Mouse (Mus musculus): ENCODE data around the gene Cox6b1. TPM values are rescaled to one million over a fixed set of nuclear protein-coding genes. Genes with fewer than 3 reads are reported as not detected.

Gene Cox6b1
- polyA plus RNA-seq, 1 experiment from 2014 or later = 924 TPM

DNA sequence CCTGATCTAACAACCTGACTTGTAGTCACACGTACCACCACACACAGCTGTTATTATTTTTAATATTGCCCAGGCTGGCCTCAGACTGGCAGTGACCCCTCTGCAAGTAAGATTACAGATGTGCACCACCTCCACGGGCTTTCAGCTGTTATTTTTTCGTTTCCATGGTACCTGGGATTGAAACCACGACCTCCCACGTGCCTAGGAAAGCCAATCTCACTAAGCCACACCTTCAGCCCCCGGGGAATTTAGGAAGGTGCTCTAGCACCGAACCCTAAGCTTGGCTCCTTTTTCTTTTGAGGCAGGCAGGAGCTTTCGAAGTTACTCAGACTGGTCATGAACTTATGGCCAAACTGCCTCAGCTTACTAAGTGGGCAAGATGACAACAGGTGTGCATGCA is 21.5 kb downstream of the Cox6b1 start:
- no peak for DNase-seq (ENCODE audit: low spot score)
- H3K4me3 ChIP-seq = no peak overlapping the region
- no peaks in the 10 kb centered on the region for H3K27me3 ChIP-seq (ENCODE audit: insufficient read depth, poor library complexity, severe bottlenecking)
- no peak overlapping the region for H3K27ac ChIP-seq
- 64% methylated on average over 8 of the region's 8 CpGs for WGBS
- H3K9me3 ChIP-seq = no peaks in the 10 kb centered on the region
- no peaks in the 10 kb centered on the region for H3K36me3 ChIP-seq
- peaks cover 19% of the 10 kb centered on the region for H3K4me1 ChIP-seq (replicated peaks)

DNA sequence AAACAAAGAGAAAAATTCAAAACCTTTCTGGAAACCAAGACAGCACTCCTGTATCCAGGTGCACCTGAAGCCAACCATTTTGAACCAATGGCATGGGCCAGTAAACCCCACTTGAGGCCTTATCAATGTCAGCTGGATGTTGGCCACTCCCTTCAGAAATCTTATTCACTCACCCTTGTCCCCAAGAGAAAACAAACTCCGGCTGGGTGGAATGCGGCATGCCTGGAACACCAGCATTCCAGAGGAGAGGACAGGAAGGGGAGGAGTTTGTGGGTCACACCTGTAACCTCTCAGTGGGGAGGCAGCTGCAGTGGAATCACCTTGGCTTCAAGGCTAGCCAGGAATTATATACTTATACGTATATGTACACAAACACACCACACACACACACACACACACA is 23.4 kb downstream of the Cox6b1 start:
- Histone ChIP-seq H3K36me3 (no peaks in the 10 kb centered on the region), H3K27ac (no peak overlapping the region), H3K4me3 (no peak overlapping the region), H3K9me3 (no peaks in the 10 kb centered on the region), H3K4me1 (replicated peaks) (peaks cover 14% of the 10 kb centered on the region), H3K27me3 (ENCODE audit: insufficient read depth, poor library complexity, severe bottlenecking) (no peaks in the 10 kb centered on the region)
- peak; percentile 20 for DNase-seq (ENCODE audit: low spot score)
- WGBS = 41% methylated on average over 3 of the region's 3 CpGs

DNA sequence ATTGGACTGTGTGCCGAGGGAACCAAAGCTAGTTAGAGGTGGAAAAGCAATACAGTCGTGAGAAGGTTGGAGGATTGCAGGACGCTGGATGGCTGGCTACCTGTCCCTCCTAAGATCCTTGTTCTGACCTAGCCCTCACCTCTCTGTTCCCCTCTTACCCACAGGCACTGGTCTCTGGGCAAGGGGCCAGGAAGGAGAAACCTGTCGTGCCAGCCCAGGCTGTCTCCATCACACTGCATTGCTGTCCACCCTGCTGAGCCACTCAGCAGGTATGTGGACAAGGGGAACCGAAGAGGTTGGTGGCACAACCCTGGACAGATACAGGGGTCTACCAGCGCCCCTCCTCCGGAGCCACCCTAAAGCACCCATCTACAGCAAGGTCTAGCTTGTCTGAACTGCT is 25.3 kb downstream of the Cox6b1 start:
- no peak overlapping the region; the same call in 1 of the 2 replicates for H3K4me3 ChIP-seq
- no peak for DNase-seq (ENCODE audit: low spot score)
- H3K36me3 ChIP-seq = no peaks in the 10 kb centered on the region
- WGBS = 80% methylated on average over 7 of the region's 7 CpGs
- no peaks in the 10 kb centered on the region for H3K9me3 ChIP-seq
- peaks cover 14% of the 10 kb centered on the region for H3K4me1 ChIP-seq (replicated peaks)
- H3K27ac ChIP-seq = no peak overlapping the region
- no peaks in the 10 kb centered on the region for H3K27me3 ChIP-seq (ENCODE audit: insufficient read depth, poor library complexity, severe bottlenecking)

DNA sequence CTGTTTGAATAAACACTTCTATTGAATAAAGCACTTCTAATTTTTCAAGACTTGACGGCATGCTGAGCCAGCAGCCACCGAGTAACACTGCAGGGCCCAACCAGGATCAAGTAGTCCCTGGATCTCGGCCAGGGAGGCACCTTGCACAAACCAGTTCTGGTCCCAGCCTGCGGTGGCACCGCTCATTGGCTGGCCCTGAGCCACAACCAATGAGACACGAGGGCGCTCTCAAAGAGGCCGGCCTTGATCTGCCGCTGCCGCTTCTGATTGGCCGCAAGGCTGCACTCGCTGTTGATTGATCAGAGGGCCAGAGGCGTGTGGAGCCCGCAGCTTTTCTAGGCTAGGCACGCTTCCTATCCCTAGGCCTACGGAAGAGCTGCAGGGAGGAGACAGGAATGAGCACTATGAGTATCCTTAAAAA is 26.0 kb downstream of the Cox6b1 start:
- Histone ChIP-seq H3K27ac (no peak overlapping the region; the same call in 1 of the 2 replicates), H3K4me1 (replicated peaks) (peaks cover 17% of the 10 kb centered on the region), H3K4me3 (peak overlapping the region; percentile 20), H3K9me3 (no peaks in the 10 kb centered on the region), H3K27me3 (ENCODE audit: insufficient read depth, poor library complexity, severe bottlenecking) (no peaks in the 10 kb centered on the region), H3K36me3 (no peaks in the 10 kb centered on the region)
- WGBS = 3% methylated on average over 16 of the region's 16 CpGs
- DNase-seq (ENCODE audit: low spot score) = peak; percentile 84

DNA sequence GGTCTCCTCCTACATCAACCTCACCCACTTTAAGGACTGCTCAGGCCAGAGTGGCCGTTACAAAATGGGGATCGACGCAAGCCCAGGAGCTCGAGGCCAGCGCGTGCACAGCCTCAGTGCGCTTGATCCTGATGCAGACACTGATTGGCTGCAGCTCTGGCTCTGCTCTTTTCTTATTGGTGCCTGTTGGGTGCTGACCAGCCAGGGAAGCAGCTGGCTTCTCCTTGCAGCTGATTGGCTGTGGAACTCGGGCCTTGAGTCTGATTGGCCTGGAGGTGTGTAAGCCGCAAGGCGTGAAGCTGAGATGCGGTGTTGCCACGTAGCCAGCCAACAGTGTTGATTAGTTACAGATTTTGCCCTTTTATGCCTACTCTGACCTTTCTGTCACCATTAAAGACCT is 27.2 kb downstream of the Cox6b1 start, which contains the start of gene Zbtb32:
Gene Zbtb32 (minus strand): TSS at position 124 of the 400 bp plus-strand sequence.
- no peaks in the 10 kb centered on the region for H3K27me3 ChIP-seq (ENCODE audit: insufficient read depth, poor library complexity, severe bottlenecking)
- no peak within 1 kb of the TSS; the same call in 1 of the 2 replicates for H3K27ac ChIP-seq
- H3K4me1 ChIP-seq (replicated peaks) = peaks cover 20% of the 10 kb centered on the region
- no peaks in the 10 kb centered on the region for H3K9me3 ChIP-seq
- peak within 1 kb of the TSS; percentile 20 for H3K4me3 ChIP-seq
- 94% methylated on average over 12 of the region's 12 CpGs for WGBS
- DNase-seq (ENCODE audit: low spot score) = no peak
- no peaks in the 10 kb centered on the region for H3K36me3 ChIP-seq

DNA sequence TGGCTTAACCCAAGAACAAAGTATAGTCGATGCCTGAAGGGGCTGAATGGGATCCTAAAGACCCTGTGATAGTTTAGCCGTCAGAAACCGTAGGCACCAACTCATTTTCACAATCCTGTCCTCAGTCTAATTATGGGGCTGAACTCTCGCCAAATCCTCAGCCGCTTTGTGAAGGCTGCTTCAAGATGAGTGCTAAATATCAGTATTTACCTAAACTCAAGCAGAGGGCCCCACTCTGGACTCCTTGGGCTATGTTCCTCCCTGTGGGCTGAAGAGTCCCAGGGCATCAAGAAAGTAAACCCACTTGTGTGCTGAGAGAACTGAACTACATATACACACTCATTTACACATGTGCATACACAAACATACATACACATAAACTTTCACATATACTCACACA is 29.1 kb downstream of the Cox6b1 start:
- Histone ChIP-seq H3K27me3 (ENCODE audit: insufficient read depth, poor library complexity, severe bottlenecking) (no peaks in the 10 kb centered on the region), H3K4me3 (no peak overlapping the region), H3K36me3 (no peaks in the 10 kb centered on the region), H3K27ac (no peak overlapping the region), H3K4me1 (replicated peaks) (peaks cover 24% of the 10 kb centered on the region), H3K9me3 (no peaks in the 10 kb centered on the region)
- WGBS = 83% methylated on average over 5 of the region's 5 CpGs
- no peak for DNase-seq (ENCODE audit: low spot score)

DNA sequence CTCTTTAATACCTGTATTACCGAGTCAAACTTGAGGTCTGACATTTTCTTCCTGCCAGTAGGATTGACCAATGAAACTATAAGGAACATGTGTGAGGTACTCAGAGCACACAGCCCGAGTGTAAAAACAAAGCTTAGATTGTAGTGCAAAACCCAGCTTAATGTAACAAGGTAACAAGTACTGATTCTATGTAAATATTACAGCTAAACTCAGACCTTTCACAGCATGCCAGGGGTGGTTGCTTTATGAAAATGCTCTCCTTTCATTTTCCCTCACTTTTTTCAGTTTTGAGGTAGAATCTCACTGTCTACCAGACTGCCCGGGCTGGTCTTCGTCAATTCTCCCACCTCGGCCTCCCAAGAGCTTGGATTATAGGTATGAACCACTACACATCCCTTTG is 29.9 kb downstream of the Cox6b1 start:
- Histone ChIP-seq H3K36me3 (no peaks in the 10 kb centered on the region), H3K27me3 (ENCODE audit: insufficient read depth, poor library complexity, severe bottlenecking) (no peaks in the 10 kb centered on the region), H3K4me1 (replicated peaks) (peaks cover 24% of the 10 kb centered on the region), H3K4me3 (no peak overlapping the region), H3K9me3 (no peaks in the 10 kb centered on the region), H3K27ac (no peak overlapping the region)
- 84% methylated on average over 5 of the region's 5 CpGs for WGBS
- DNase-seq (ENCODE audit: low spot score) = no peak

DNA sequence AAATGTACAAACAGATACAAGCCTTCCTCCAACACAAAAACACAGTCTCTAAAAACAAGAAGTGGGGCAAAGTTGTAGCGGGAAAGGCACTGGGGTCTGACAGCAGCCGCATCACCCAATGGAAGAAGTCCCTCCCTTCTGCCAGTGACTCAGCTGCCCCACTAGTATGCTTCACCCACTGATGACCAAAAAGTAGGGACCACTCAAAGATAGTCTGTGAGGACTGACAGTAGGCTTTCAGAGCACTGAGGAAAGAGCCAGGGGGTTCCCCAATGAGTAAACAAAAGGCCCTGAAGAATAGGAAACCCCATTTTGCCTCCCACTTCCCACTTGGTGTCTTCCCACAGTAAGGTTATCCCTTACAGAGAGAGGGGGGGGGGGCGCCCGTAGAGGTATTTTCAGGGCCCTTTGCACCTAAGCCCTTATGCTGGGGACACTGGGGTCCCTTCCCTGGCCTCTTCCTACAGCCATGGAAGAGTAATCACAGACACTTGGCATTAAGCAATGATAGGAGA is 31.4 kb downstream of the Cox6b1 start:
- H3K27ac ChIP-seq = no peak overlapping the region
- peaks cover 21% of the 10 kb centered on the region for H3K4me1 ChIP-seq (replicated peaks)
- no peaks in the 10 kb centered on the region for H3K27me3 ChIP-seq (ENCODE audit: insufficient read depth, poor library complexity, severe bottlenecking)
- H3K4me3 ChIP-seq = no peak overlapping the region
- H3K9me3 ChIP-seq = no peaks in the 10 kb centered on the region
- no peak for DNase-seq (ENCODE audit: low spot score)
- whole genome bisulfite sequencing = 70% methylated on average over 4 of the region's 4 CpGs
- no peaks in the 10 kb centered on the region for H3K36me3 ChIP-seq

DNA sequence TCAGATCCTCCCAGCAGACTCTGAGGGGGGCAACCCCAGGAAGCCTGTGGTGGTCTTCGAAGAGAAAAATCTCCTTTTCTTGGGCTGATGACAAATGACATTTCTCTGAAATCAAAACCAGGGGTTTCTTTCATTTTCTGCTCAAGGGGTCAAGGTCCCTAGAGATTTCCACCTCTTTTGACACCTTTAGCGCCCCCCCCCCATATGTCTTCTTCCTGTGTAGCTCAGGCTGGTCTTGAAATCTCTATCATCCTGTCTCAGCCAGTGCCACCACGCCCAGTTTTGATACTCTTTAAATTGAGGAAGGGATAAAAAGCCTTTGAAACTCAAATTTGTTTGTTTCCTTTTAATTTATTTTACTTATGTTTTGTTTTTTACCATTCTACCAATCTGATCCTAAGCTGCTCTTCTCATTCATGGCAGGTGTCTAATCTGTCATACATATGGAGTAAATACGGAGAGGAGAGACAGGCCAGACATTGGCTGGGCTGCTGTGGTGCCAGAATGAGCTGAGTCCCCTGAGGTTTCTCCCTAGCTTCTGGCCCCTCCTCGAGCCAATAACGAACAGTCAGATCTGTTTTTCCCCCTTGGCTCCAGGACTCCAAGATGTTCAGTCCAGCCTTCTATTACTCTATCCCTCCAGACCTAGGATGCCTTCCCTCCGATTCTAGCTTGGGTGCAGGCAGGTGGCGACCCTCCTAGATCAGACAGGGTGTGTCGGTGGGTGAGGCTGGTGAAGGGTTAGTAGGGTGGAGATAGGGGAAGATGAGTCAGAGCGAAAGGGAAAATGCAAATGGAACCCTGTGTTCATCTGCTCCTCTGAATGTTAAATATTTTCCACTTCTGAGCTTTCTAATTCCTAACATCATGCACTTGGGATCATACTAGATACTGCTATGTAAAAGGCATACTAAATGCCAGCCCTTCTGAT is 32.1 kb downstream of the Cox6b1 start:
- no peak overlapping the region for H3K4me3 ChIP-seq
- no peak overlapping the region for H3K27ac ChIP-seq
- no peaks in the 10 kb centered on the region for H3K36me3 ChIP-seq
- WGBS = 79% methylated on average over 10 of the region's 10 CpGs
- DNase-seq (ENCODE audit: low spot score) = no peak
- H3K27me3 ChIP-seq (ENCODE audit: insufficient read depth, poor library complexity, severe bottlenecking) = no peaks in the 10 kb centered on the region
- H3K9me3 ChIP-seq = no peaks in the 10 kb centered on the region
- H3K4me1 ChIP-seq (replicated peaks) = peaks cover 19% of the 10 kb centered on the region

DNA sequence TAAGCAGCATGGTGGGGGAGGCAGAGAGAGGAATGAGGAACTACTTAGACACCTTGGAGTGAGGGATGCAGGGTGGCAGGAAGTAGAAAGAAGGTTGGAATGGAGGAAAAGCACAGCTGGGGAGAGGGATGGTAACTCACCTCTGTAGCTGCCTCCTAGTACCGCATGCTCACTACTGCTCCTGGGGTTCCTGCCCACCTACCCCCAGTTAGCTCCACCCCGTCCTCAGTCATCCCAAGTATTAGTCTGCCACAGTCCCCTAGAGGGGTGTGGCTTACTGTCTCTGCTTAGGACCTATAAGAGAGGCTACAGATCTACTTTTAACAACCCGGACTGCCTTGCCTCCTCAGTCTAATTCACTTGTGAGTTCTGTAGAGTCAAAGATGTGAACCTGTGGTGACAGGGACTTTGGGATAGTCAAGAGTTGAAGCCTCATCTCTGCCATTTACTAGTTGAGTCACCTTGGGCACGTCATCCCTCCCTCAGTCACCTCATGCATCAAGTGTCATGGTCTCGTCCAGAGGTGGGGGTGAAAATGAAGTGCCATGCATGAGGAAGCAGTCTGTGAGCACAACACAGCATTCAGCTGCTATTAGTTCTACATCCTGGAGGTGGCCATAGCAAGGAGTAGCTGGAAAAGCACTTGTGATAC is 33.1 kb downstream of the Cox6b1 start:
- H3K27ac ChIP-seq = no peak overlapping the region
- H3K27me3 ChIP-seq (ENCODE audit: insufficient read depth, poor library complexity, severe bottlenecking) = no peaks in the 10 kb centered on the region
- H3K9me3 ChIP-seq = no peaks in the 10 kb centered on the region
- no peak overlapping the region for H3K4me3 ChIP-seq
- no peak for DNase-seq (ENCODE audit: low spot score)
- 56% methylated on average over 5 of the region's 5 CpGs for WGBS
- H3K4me1 ChIP-seq (replicated peaks) = peaks cover 23% of the 10 kb centered on the region
- H3K36me3 ChIP-seq = no peaks in the 10 kb centered on the region

DNA sequence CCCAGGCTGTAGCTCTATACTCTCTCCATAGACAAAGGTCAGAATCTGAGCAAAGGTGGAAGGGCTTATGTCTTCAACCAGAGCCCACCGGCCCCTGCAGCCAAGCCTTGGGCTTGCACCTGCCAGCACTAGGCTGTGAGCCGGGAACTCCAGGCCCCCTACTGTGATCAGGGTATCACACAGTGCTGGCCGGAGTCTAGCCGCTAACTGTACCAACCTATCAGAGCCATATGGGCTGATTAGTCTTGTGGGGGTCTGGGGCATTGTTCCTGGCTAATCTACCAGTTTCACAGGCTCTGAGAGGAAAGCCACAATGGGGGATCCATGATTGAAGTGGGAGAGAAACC is 34.4 kb downstream of the Cox6b1 start:
- Histone ChIP-seq H3K4me3 (no peak overlapping the region), H3K4me1 (replicated peaks) (peaks cover 36% of the 10 kb centered on the region), H3K36me3 (peaks cover 5% of the 10 kb centered on the region), H3K27me3 (ENCODE audit: insufficient read depth, poor library complexity, severe bottlenecking) (no peaks in the 10 kb centered on the region), H3K9me3 (no peaks in the 10 kb centered on the region), H3K27ac (peak overlapping the region; percentile 23; the same call in 1 of the 2 replicates)
- WGBS = 52% methylated on average over 4 of the region's 4 CpGs
- DNase-seq (ENCODE audit: low spot score) = no peak

DNA sequence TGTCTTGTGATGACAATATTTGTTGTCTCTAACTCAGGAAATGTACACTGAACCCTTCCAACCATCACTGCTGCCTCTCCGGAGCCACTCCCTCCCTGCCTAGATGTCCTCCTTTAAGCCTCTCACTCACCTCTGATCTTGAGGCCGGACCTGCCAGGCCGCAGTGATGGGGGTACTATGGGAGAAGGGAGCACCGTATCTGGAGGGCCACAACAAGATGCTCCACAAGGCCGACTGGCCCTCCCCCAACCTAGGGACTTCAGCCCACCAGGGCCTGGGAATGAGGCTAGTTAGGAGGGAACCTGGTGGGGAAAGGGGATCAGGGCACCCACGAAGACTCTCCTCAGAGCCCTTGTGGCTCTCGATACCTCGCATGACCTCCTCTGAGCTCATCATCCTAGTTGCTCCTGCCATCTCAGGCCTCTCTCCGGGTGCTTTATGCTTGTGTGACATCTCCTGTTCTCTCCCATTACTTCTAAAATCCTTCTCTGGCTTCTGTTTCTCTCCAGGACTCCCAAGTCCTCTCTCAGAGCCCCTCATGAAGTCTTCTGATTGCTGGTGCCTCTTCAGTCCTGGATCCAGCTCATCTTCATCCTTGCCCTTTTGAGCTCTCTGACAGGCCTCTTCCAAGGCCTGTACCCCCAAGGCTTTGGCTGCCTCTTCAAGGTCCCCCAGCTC is 34.9 kb downstream of the Cox6b1 start:
- DNase-seq (ENCODE audit: low spot score) = no peak
- Histone ChIP-seq H3K27ac (peak overlapping the region; percentile 23; the same call in 1 of the 2 replicates), H3K27me3 (ENCODE audit: insufficient read depth, poor library complexity, severe bottlenecking) (no peaks in the 10 kb centered on the region), H3K4me3 (no peak overlapping the region), H3K4me1 (replicated peaks) (peaks cover 39% of the 10 kb centered on the region), H3K36me3 (peaks cover 10% of the 10 kb centered on the region), H3K9me3 (no peaks in the 10 kb centered on the region)
- WGBS = 84% methylated on average over 9 of the region's 9 CpGs

Data from hindbrain, embryonic 10.5 days (tissue).